Mouse (Mus musculus): ENCODE data around the gene Sntb2. TPM values are rescaled to one million over a fixed set of nuclear protein-coding genes. Genes with fewer than 3 reads are reported as not detected.

Sntb2 gene
- total and polyA plus RNA-seq, 3 experiments = 0.86 to 2.3 (median 1.3) TPM

GRCm38 (mm10) chr8:106932376-106933065 is 3.0 kb upstream of the Sntb2 start:
- in situ Hi-C loops (cut with MboI; ENCODE audit: low pct_ligation_motif_present, low pct_unique_long_range_greater_than_20kb, low sequenced_read_pairs) = no loop called here
- Histone ChIP-seq H3K9me3 (replicated peaks; ENCODE audit: low read length) (no peaks in the 10 kb centered on the region), H3K27ac (ENCODE audit: insufficient read depth, low read depth) (no peak overlapping the region), H3K79me2 (replicated peaks; ENCODE audit: control insufficient read depth, extremely low read depth, insufficient read depth, poor library complexity, severe bottlenecking) (no peaks in the 10 kb centered on the region), H3K36me3 (replicated peaks in 1 of 2; ENCODE audit: control insufficient read depth in 1 of 2, insufficient read depth in 1 of 2, low read length in 1 of 2) (no peaks in the 10 kb centered on the region), H3K4me2 (ENCODE audit: insufficient read depth, low read depth, poor library complexity, severe bottlenecking) (no peak overlapping the region), H3K4me1 (ENCODE audit: control insufficient read depth in 1 of 2, insufficient read depth in 2 of 2) (peaks cover 4 to 14% of the 10 kb centered on the region in 2 experiments), H3K9ac (ENCODE audit: insufficient read depth, low read depth) (no peak overlapping the region), H3K27me3 (replicated peaks) (no peaks in the 10 kb centered on the region), H3K4me3 (replicated peaks in 1 of 3; ENCODE audit: low read depth in 2 of 3, low read length in 2 of 3, poor library complexity in 1 of 3) (no peak overlapping the region)
- dilution Hi-C loops (cut with MboI; ENCODE audit: extremely low pct_ligation_motif_present, extremely low pct_unique_long_range_greater_than_20kb, low sequenced_read_pairs) = no loop called here
- no peak for DNase-seq (ENCODE audit: extremely low read depth)
- no peak for TF ChIP-seq MAX (IDR thresholded peaks at IDR 0.05; ENCODE audit: low read length)
- TF ChIP-seq RAD21 (IDR thresholded peaks at IDR 0.05; ENCODE audit: low read depth, low read length) = no peak
- no peak for TF ChIP-seq MYC (IDR thresholded peaks at IDR 0.05; ENCODE audit: low read depth, low read length)
- no peak for TF ChIP-seq USF1 (IDR thresholded peaks at IDR 0.05; ENCODE audit: low read depth, low read length)
- no peak for TF ChIP-seq E2F4 (IDR thresholded peaks at IDR 0.05; ENCODE audit: insufficient replicate concordance, low read depth, low read length)
- no peak for TF ChIP-seq POLR2AphosphoS2 (IDR thresholded peaks at IDR 0.05; ENCODE audit: low read depth, low read length)
- TF ChIP-seq PAX5 (IDR thresholded peaks at IDR 0.05; ENCODE audit: low read length) = no peak

GRCm38 (mm10) chr8:106933506-106934143 is 1.9 kb upstream of the Sntb2 start:
- TF ChIP-seq ZNF384 (IDR thresholded peaks at IDR 0.05; ENCODE audit: low read depth, low read length) (peak; percentile 30; the same call in 1 of the 2 replicates), TCF12 (IDR thresholded peaks at IDR 0.05; ENCODE audit: low read depth, low read length) (no peak)
- Histone ChIP-seq H3K4me2 (ENCODE audit: insufficient read depth, low read depth, poor library complexity, severe bottlenecking) (no peak overlapping the region), H3K4me1 (ENCODE audit: control insufficient read depth in 1 of 2, insufficient read depth in 2 of 2) (peaks cover 6 to 17% of the 10 kb centered on the region in 2 experiments), H3K79me2 (replicated peaks; ENCODE audit: control insufficient read depth, extremely low read depth, insufficient read depth, poor library complexity, severe bottlenecking) (no peaks in the 10 kb centered on the region), H3K9me3 (replicated peaks; ENCODE audit: low read length) (no peaks in the 10 kb centered on the region), H3K27me3 (replicated peaks) (no peaks in the 10 kb centered on the region), H3K36me3 (replicated peaks in 1 of 2; ENCODE audit: control insufficient read depth in 1 of 2, insufficient read depth in 1 of 2, low read length in 1 of 2) (no peaks in the 10 kb centered on the region), H3K9ac (ENCODE audit: insufficient read depth, low read depth) (no peak overlapping the region), H3K27ac (ENCODE audit: insufficient read depth, low read depth) (no peak overlapping the region), H3K4me3 (replicated peaks in 1 of 3; ENCODE audit: low read depth in 2 of 3, low read length in 2 of 3, poor library complexity in 1 of 3) (no peak overlapping the region)
- in situ Hi-C loops (cut with MboI; ENCODE audit: low pct_ligation_motif_present, low pct_unique_long_range_greater_than_20kb, low sequenced_read_pairs) (no loop called here), dilution Hi-C loops (cut with MboI; ENCODE audit: extremely low pct_ligation_motif_present, extremely low pct_unique_long_range_greater_than_20kb, low sequenced_read_pairs) (no loop called here)
- DNase-seq (ENCODE audit: extremely low read depth) = no peak

GRCm38 (mm10) chr8:106934226-106934977 is 1.1 kb upstream of the Sntb2 start:
- Histone ChIP-seq H3K9me3 (replicated peaks; ENCODE audit: low read length) (no peaks in the 10 kb centered on the region), H3K4me2 (ENCODE audit: insufficient read depth, low read depth, poor library complexity, severe bottlenecking) (no peak overlapping the region), H3K27ac (ENCODE audit: insufficient read depth, low read depth) (no peak overlapping the region), H3K4me3 (replicated peaks in 1 of 3; ENCODE audit: low read depth in 2 of 3, low read length in 2 of 3, poor library complexity in 1 of 3) (no peak overlapping the region), H3K36me3 (replicated peaks in 1 of 2; ENCODE audit: control insufficient read depth in 1 of 2, insufficient read depth in 1 of 2, low read length in 1 of 2) (no peaks in the 10 kb centered on the region), H3K4me1 (ENCODE audit: control insufficient read depth in 1 of 2, insufficient read depth in 2 of 2) (peaks cover 6 to 16% of the 10 kb centered on the region in 2 experiments), H3K79me2 (replicated peaks; ENCODE audit: control insufficient read depth, extremely low read depth, insufficient read depth, poor library complexity, severe bottlenecking) (no peaks in the 10 kb centered on the region), H3K9ac (ENCODE audit: insufficient read depth, low read depth) (no peak overlapping the region), H3K27me3 (replicated peaks) (no peaks in the 10 kb centered on the region)
- dilution Hi-C loops (cut with MboI; ENCODE audit: extremely low pct_ligation_motif_present, extremely low pct_unique_long_range_greater_than_20kb, low sequenced_read_pairs) (no loop called here), in situ Hi-C loops (cut with MboI; ENCODE audit: low pct_ligation_motif_present, low pct_unique_long_range_greater_than_20kb, low sequenced_read_pairs) (no loop called here)
- DNase-seq (ENCODE audit: extremely low read depth) = no peak
- TF ChIP-seq POLR2AphosphoS2 (IDR thresholded peaks at IDR 0.05; ENCODE audit: low read depth, low read length) = no peak
- 0 out of 2 replicates have a peak, but pooled peaks have one; percentile 28 for TF ChIP-seq TBP (conservative IDR thresholded peaks at IDR 0.05; ENCODE audit: low read depth, low read length)

All from CH12.LX (cell line).